Mouse (Mus musculus): Measurements from ENCODE around the gene Nedd9.

- TF ChIP-seq CTCF (IDR thresholded peaks at IDR 0.05; ENCODE audit: low read depth) (no peak), EP300 (IDR thresholded peaks at IDR 0.05; ENCODE audit: low read depth) (no peak)
Observed at GRCm38 (mm10) chr13:41334641-41335000, 152.5 kb downstream of the Nedd9 start.

All from heart, postnatal 0 days (tissue).